Mouse (Mus musculus): Measurements from ENCODE around the gene Gc. TPM values are rescaled to one million over a fixed set of nuclear protein-coding genes. Genes with fewer than 3 reads are reported as not detected.

Gene Gc
- polyA plus RNA-seq (2014; fragmentation: Nextera tagmentation; extraction: Ambion mirVana) = not detected in 2 replicates

GRCm38 (mm10) chr5:89457554-89458062 lies at the start of gene Gc:
TSS of gene Gc (minus strand) at chr5:89457898.
- Histone ChIP-seq H3K9me3 (replicated peaks; ENCODE audit: control insufficient read depth, low read length) (no peaks in the 10 kb centered on the region), H3K4me1 (ENCODE audit: control insufficient read depth, insufficient read depth, low read length) (no peaks in the 10 kb centered on the region), H3K9ac (ENCODE audit: low read length) (no peak within 1 kb of the TSS), H3K4me2 (ENCODE audit: low read length) (no peak within 1 kb of the TSS), H3K36me3 (ENCODE audit: control insufficient read depth, insufficient read depth, low read length) (no peaks in the 10 kb centered on the region), H3K27me3 (replicated peaks; ENCODE audit: control insufficient read depth, insufficient read depth, low read length) (no peaks in the 10 kb centered on the region), H3K27ac (ENCODE audit: low read depth, low read length) (no peak within 1 kb of the TSS), H3K4me3 (ENCODE audit: low read depth, low read length) (no peak within 1 kb of the TSS)
- DNase-seq (ENCODE audit: low spot score) (no peak), ATAC-seq (no peak)
- 76% methylated on average over 5 of the region's 5 CpGs for WGBS

GRCm38 (mm10) chr5:89500182-89500581 lies 42.5 kb upstream of the Gc start:
- H3K27ac ChIP-seq (ENCODE audit: low read depth, low read length) = no peak overlapping the region
- H3K4me1 ChIP-seq (ENCODE audit: control insufficient read depth, insufficient read depth, low read length) = no peaks in the 10 kb centered on the region
- H3K27me3 ChIP-seq (replicated peaks; ENCODE audit: control insufficient read depth, insufficient read depth, low read length) = no peaks in the 10 kb centered on the region
- H3K36me3 ChIP-seq (ENCODE audit: control insufficient read depth, insufficient read depth, low read length) = no peaks in the 10 kb centered on the region
- no peak for ATAC-seq
- H3K9ac ChIP-seq (ENCODE audit: low read length) = no peak overlapping the region
- H3K4me3 ChIP-seq (ENCODE audit: low read depth, low read length) = no peak overlapping the region
- H3K9me3 ChIP-seq (replicated peaks; ENCODE audit: control insufficient read depth, low read length) = no peaks in the 10 kb centered on the region
- 67% methylated on average over 6 of the region's 6 CpGs for WGBS
- no peak for DNase-seq (ENCODE audit: low spot score)
- H3K4me2 ChIP-seq (ENCODE audit: low read length) = no peak overlapping the region

GRCm38 (mm10) chr5:89492560-89492959 lies 34.9 kb upstream of the Gc start:
- Histone ChIP-seq H3K27me3 (replicated peaks; ENCODE audit: control insufficient read depth, insufficient read depth, low read length) (no peaks in the 10 kb centered on the region), H3K9me3 (replicated peaks; ENCODE audit: control insufficient read depth, low read length) (no peaks in the 10 kb centered on the region), H3K4me2 (ENCODE audit: low read length) (no peak overlapping the region), H3K36me3 (ENCODE audit: control insufficient read depth, insufficient read depth, low read length) (no peaks in the 10 kb centered on the region), H3K9ac (ENCODE audit: low read length) (no peak overlapping the region), H3K4me3 (ENCODE audit: low read depth, low read length) (no peak overlapping the region), H3K4me1 (ENCODE audit: control insufficient read depth, insufficient read depth, low read length) (no peaks in the 10 kb centered on the region), H3K27ac (ENCODE audit: low read depth, low read length) (no peak overlapping the region)
- ATAC-seq = no peak
- WGBS = 88% methylated on average over 1 of the region's 1 CpGs
- no peak for DNase-seq (ENCODE audit: low spot score)

GRCm38 (mm10) chr5:89470483-89470882 lies 12.8 kb upstream of the Gc start:
- no peaks in the 10 kb centered on the region for H3K27me3 ChIP-seq (replicated peaks; ENCODE audit: control insufficient read depth, insufficient read depth, low read length)
- H3K9ac ChIP-seq (ENCODE audit: low read length) = no peak overlapping the region
- H3K36me3 ChIP-seq (ENCODE audit: control insufficient read depth, insufficient read depth, low read length) = no peaks in the 10 kb centered on the region
- 86% methylated on average over 4 of the region's 4 CpGs for WGBS
- no peak overlapping the region for H3K4me3 ChIP-seq (ENCODE audit: low read depth, low read length)
- H3K27ac ChIP-seq (ENCODE audit: low read depth, low read length) = no peak overlapping the region
- H3K4me1 ChIP-seq (ENCODE audit: control insufficient read depth, insufficient read depth, low read length) = no peaks in the 10 kb centered on the region
- no peak overlapping the region for H3K4me2 ChIP-seq (ENCODE audit: low read length)
- H3K9me3 ChIP-seq (replicated peaks; ENCODE audit: control insufficient read depth, low read length) = no peaks in the 10 kb centered on the region
- ATAC-seq = no peak
- no peak for DNase-seq (ENCODE audit: low spot score)

GRCm38 (mm10) chr5:89467886-89468285 lies 10.2 kb upstream of the Gc start:
- Histone ChIP-seq H3K4me2 (ENCODE audit: low read length) (no peak overlapping the region), H3K4me3 (ENCODE audit: low read depth, low read length) (no peak overlapping the region), H3K4me1 (ENCODE audit: control insufficient read depth, insufficient read depth, low read length) (no peaks in the 10 kb centered on the region), H3K9me3 (replicated peaks; ENCODE audit: control insufficient read depth, low read length) (no peaks in the 10 kb centered on the region), H3K27me3 (replicated peaks; ENCODE audit: control insufficient read depth, insufficient read depth, low read length) (no peaks in the 10 kb centered on the region), H3K36me3 (ENCODE audit: control insufficient read depth, insufficient read depth, low read length) (no peaks in the 10 kb centered on the region), H3K9ac (ENCODE audit: low read length) (no peak overlapping the region), H3K27ac (ENCODE audit: low read depth, low read length) (no peak overlapping the region)
- 83% methylated on average over 2 of the region's 2 CpGs for WGBS
- no peak for DNase-seq (ENCODE audit: low spot score)
- no peak for ATAC-seq

GRCm38 (mm10) chr5:89467045-89467444 lies 9.3 kb upstream of the Gc start:
- ATAC-seq (no peak), DNase-seq (ENCODE audit: low spot score) (no peak)
- Histone ChIP-seq H3K4me1 (ENCODE audit: control insufficient read depth, insufficient read depth, low read length) (no peaks in the 10 kb centered on the region), H3K27ac (ENCODE audit: low read depth, low read length) (no peak overlapping the region), H3K9me3 (replicated peaks; ENCODE audit: control insufficient read depth, low read length) (no peaks in the 10 kb centered on the region), H3K9ac (ENCODE audit: low read length) (no peak overlapping the region), H3K4me3 (ENCODE audit: low read depth, low read length) (no peak overlapping the region), H3K27me3 (replicated peaks; ENCODE audit: control insufficient read depth, insufficient read depth, low read length) (no peaks in the 10 kb centered on the region), H3K36me3 (ENCODE audit: control insufficient read depth, insufficient read depth, low read length) (no peaks in the 10 kb centered on the region), H3K4me2 (ENCODE audit: low read length) (no peak overlapping the region)
- WGBS = 84% methylated on average over 1 of the region's 1 CpGs

- no peaks in the 10 kb centered on the region for H3K4me1 ChIP-seq (ENCODE audit: control insufficient read depth, insufficient read depth, low read length)
- no peak overlapping the region for H3K4me3 ChIP-seq (ENCODE audit: low read depth, low read length)
- DNase-seq (ENCODE audit: low spot score) (no peak), ATAC-seq (no peak)
- H3K9me3 ChIP-seq (replicated peaks; ENCODE audit: control insufficient read depth, low read length) = no peaks in the 10 kb centered on the region
- H3K4me2 ChIP-seq (ENCODE audit: low read length) = no peak overlapping the region
- H3K9ac ChIP-seq (ENCODE audit: low read length) = no peak overlapping the region
- no peaks in the 10 kb centered on the region for H3K36me3 ChIP-seq (ENCODE audit: control insufficient read depth, insufficient read depth, low read length)
- no peak overlapping the region for H3K27ac ChIP-seq (ENCODE audit: low read depth, low read length)
- no peaks in the 10 kb centered on the region for H3K27me3 ChIP-seq (replicated peaks; ENCODE audit: control insufficient read depth, insufficient read depth, low read length)
These were observed 8.6 kb upstream of the Gc start for GRCm38 (mm10) chr5:89466275-89466674.

GRCm38 (mm10) chr5:89461817-89462216 lies 4.1 kb upstream of the Gc start:
- Histone ChIP-seq H3K27ac (ENCODE audit: low read depth, low read length) (no peak overlapping the region), H3K27me3 (replicated peaks; ENCODE audit: control insufficient read depth, insufficient read depth, low read length) (no peaks in the 10 kb centered on the region), H3K9ac (ENCODE audit: low read length) (no peak overlapping the region), H3K4me1 (ENCODE audit: control insufficient read depth, insufficient read depth, low read length) (no peaks in the 10 kb centered on the region), H3K4me2 (ENCODE audit: low read length) (no peak overlapping the region), H3K4me3 (ENCODE audit: low read depth, low read length) (no peak overlapping the region), H3K36me3 (ENCODE audit: control insufficient read depth, insufficient read depth, low read length) (no peaks in the 10 kb centered on the region), H3K9me3 (replicated peaks; ENCODE audit: control insufficient read depth, low read length) (no peaks in the 10 kb centered on the region)
- ATAC-seq = no peak
- no peak for DNase-seq (ENCODE audit: low spot score)
- 81% methylated on average over 4 of the region's 4 CpGs for WGBS

- H3K27ac ChIP-seq (ENCODE audit: low read depth, low read length) = no peak overlapping the region
- no peaks in the 10 kb centered on the region for H3K9me3 ChIP-seq (replicated peaks; ENCODE audit: control insufficient read depth, low read length)
- H3K4me2 ChIP-seq (ENCODE audit: low read length) = no peak overlapping the region
- H3K27me3 ChIP-seq (replicated peaks; ENCODE audit: control insufficient read depth, insufficient read depth, low read length) = no peaks in the 10 kb centered on the region
- no peak for DNase-seq (ENCODE audit: low spot score)
- no peak overlapping the region for H3K9ac ChIP-seq (ENCODE audit: low read length)
- ATAC-seq = no peak
- H3K36me3 ChIP-seq (ENCODE audit: control insufficient read depth, insufficient read depth, low read length) = no peaks in the 10 kb centered on the region
- no peak overlapping the region for H3K4me3 ChIP-seq (ENCODE audit: low read depth, low read length)
- H3K4me1 ChIP-seq (ENCODE audit: control insufficient read depth, insufficient read depth, low read length) = no peaks in the 10 kb centered on the region
These were observed 1.9 kb upstream of the Gc start for GRCm38 (mm10) chr5:89459591-89459990.
